Mouse (Mus musculus) embryo, embryonic 11 days (tissue): ENCODE data around the gene Dok4.
"Not testable (repeated sequence)": the region's sequence is repeated elsewhere in the genome, so short reads cannot be mapped to it uniquely, and the experiment has no call there.

Experiments
- DNase-seq: peaks from one replicate; pipeline ENCODE4 v3.0.0-alpha.2; 2015

Gene Dok4

DNA sequence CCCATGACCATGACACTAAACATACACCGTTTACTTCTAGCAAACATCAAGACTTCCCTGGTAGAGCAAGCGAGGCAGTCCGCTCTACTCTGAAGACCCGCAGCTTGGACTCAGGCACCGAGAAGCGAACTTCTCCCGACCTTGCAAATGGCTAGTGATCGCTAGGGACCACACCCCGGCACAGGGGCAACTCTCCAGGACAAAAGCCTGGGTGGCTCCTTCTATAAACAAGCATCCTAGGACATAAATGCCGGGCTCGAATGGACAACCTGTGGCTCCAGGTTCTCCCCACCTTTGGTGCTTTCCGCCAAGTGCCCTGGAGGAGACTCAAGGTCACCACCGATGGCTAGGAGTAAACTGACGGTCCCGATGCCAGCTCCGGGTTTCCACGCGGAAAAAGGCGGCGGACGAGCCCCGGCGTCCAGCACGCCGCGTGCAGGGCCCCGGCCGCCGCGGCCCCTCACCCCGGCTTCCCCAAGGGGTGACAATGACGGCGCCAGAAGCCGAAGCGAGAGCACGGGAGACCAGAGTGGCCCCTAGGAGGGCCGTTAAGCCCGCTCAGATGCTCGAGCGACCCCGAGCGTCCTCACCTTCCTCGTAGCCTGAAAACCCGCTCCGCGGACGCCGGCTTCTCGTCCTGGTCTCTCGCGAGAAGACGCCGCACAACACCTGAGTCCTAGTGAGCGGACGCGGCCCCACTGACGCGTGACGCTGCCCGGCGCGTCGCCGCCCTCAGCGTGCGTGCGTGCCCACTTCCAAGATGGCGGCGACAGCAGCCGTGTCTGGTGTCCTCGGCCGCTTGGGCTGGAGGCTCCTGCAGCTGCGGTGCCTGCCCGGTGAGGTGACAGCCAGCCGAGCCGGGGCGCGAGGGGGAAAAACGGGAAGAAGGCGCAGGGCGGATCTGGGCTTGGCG lies 38.2 kb downstream of the Dok4 start, which contains the start of the genes Coq9 and Ciapin1:
TSS of gene Coq9 (plus strand) at position 660 of the 913 bp plus-strand sequence.
TSS of gene Ciapin1 (minus strand) at position 697 of the 913 bp plus-strand sequence.
- DNase-seq: peak; percentile 99

DNA sequence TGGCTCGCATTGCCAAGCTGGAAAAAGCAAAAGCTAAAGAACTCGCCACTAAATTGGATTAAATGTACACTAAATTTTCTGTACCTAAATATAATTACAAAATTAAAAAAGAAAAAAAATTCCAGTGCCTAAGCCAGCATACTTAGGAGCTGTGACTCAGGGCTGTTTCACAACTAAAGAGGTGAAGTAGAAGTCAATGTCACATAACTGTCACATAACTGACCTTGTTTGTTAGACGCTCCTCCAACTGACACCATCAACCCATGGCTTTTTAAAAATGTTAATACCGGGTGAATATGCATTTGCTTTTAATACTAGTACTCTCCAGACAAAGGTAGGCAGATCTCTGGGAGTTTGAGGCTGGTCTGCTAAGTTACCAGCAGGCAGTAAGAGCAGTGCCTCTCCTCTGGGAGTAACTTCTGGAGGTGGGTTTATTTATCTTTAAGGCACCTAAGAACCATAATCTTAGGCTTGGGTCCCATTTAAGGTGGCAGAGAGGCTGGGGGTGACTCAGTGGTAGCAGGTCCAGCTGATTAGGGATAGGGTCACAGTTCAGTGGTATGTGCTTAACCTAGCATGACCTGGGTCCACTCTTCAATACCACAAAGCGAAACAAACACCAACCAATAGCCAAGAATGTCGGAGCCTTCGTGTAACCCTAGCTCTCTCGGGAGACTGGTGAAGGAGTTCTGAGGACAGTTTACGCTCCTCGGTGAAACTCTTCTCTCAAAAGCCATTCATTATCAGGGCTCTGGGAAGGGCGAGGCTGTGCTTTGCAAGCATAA lies 39.5 kb downstream of the Dok4 start:
- DNase-seq: no peak

DNA sequence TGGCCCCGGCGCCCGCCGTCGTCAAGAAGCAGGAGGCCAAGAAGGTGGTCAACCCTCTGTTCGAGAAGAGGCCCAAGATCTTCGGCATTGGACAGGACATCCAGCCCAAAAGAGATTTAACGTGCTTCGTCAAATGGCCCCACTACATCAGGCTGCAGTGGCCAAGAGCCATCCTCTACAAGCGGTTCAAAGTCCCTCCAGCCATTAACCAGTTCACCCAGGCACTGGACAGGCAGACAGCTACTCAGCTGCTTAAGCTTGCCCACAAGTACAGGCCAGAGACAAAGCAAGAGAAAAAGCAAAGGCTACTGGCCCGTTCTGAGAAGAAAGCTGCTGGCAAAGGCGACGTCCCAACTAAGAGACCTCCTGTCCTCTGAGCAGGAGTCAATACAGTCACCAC lies 40.4 kb downstream of the Dok4 start:
- not testable (repeated sequence) for DNase-seq

DNA sequence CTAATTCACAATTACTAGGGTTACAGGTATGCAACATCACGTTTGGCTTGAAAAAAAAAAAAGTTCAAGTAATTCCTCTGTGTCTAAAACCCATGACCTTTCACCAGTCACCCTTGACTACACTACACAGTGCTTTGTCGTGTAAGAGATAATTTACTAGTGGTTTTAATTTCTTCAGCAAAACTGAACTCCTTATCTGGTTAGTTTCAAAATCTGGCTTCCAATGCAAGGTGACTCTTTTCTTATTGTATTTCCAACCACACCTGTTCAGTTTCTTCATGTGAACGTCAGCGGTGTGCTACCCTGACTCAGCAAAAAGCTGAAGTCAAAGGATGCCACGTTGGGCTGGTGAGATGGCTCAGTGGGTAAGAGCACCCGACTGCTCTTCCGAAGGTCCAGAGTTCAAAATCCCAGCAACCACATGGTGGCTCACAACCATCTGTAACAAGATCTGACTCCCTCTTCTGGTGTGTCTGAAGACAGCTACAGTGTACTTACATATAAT lies 42.2 kb downstream of the Dok4 start:
- DNase-seq: not testable (repeated sequence)

DNA sequence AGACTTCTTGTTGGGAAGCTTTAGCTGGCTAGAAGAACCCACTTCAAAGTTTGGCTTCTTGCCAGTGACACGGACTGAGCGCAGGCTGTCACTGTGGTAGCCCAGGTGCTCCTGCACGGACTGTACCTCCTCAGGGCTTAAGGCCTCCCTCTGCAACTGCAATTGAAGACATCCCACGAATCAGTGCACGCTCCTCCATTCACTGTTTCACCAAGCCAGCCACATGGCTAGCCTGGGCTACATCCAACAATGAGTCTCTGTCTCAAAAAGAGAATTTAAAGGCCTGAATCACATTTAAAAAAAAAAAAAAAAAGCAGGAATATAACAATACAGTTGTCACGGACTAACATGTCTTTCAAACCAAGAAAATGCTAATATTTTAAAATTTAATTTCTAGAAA lies 47.8 kb downstream of the Dok4 start:
- DNase-seq: no peak

DNA sequence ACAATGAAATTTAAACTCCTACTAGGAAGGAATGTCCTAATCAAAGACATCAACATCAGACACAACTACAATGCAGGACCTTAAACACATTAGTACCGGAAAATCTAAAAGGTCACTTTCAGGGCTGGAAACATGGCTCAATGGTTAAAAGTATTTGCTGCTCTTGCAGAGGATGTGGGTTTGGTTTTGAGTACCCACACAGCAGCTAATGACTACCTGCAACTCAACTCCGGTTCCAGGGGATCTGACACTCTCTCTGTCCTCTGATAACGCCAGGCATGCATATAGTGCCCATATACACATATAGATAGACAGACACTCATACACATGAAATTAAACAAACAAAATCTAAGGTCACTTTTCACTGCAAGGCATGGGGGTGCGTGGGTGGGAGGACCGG lies 49.9 kb downstream of the Dok4 start:
- DNase-seq: no peak

DNA sequence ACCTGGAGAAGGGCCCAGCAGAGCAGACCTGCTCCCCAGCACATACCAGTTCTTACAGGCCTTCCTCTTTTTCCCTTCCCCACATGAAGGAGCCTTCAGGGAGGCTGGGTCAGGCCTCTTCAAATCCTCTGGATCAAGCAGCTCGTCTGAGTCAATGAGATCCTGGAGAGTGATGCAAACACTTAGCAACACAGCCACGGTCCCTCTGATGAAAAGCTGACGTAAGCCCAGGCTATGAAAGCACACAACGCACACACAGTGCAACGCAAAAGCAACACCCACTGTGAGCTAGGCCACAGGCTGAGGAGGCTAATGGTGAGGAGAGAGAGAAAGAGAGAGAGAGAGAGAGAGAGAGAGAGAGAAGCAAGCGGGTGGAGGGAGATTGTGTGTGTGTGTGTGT lies 51.0 kb downstream of the Dok4 start:
- DNase-seq: no peak

DNA sequence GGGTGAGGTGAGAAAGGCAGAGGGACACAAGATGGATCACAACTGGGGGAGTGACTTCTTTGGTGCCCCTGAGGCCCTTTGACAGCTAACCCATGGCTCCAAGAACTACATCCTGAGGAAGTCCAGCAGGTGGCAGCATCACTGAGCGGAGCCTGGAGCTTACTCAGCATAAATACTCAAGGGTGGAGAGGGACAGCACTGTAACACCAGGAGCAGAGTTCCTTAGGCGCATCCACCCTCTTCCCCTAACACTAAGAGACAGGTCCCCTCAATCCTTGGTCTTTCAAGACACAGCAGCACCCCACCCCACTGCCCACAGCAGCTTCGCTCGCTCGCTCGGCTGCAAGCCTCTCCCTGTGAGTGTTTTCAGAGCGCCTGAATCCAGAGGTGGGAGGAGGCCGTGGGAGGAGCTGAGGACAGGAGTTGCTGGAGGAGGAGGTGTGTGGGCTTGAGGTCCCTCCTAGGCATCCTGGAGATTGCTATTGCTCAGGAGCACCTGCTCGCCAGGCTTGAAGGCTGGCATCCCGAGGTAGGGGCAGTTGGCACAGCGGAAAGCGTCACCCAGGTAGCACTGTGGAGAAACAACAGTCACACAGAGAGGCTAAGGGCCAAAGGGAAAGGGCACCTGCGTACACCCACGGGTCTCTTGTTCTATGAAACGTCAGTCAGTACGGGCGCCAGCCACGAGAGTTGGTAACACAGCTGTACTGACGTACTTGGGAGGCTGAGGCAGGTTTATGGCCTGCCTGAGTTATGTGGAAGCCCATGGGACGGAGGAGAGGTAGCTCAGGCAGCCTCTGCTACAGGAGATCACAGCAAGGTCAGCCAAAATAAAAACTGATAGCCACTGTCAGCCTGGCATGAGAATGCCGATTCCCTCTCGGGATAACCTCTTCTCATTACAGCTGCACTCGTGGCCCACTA lies 53.2 kb downstream of the Dok4 start:
- peak; percentile 73 for DNase-seq

DNA sequence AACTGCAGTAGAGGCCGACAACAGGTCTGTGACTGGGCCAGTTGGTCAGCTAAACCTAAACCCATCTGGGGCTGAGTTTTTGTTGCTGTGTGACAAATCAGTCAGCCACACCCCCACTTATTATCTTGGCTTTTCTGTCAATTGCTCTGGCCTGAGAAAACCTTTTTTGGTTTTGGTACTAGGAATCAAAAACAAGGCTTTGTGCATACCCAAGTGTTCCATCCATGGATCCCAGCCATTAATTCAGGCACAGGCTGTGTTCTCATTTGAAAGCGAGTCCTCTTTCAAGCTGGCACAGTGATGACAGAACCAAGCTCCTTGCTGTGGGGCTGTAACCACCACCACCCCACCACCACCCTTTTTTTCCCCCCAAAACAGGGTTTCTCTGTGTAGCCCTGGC lies 54.7 kb downstream of the Dok4 start:
- DNase-seq: no peak

DNA sequence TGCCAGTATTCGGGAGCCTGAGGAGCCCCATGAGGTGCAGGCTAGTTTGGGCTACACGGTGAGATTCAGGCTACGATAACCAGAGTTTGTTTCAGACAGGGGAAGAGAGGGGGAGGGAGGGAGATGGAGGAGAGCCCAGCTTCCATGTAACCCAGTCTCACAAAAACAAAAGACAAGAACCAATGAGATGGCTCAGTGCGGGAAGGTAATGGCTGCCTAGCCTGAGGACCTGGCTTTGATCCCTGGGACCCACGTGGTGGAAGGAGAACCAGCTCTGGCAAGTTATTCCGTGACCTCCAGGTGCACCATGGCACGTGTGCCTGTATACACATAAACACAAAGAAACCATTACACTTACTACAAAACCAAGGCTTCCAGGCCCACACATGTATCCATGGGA lies 55.6 kb downstream of the Dok4 start:
- DNase-seq: no peak

DNA sequence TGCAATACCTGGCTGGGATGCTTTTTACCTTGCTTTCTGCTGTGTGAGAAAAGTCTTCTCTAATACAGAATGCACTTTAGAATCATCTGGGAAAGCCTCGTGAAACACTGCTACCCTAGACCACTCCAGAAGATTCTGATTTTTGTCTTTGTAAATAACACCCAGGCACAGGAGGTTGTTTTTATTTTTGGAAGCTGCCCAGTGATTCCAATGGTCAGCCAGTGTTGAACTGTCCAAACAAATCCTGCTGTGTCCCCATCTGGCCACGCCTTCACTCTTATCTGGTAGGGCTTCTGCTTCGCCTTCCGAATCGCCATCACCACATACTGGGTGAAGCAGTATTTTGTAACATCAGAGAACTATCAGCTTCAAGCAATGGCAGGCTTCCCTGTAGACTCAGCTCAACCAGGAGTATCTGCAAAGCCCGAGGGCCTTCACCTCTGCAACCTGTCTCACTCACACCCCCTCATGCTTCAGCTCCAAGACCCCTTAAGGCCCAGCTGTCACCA lies 56.4 kb downstream of the Dok4 start:
- DNase-seq: no peak

DNA sequence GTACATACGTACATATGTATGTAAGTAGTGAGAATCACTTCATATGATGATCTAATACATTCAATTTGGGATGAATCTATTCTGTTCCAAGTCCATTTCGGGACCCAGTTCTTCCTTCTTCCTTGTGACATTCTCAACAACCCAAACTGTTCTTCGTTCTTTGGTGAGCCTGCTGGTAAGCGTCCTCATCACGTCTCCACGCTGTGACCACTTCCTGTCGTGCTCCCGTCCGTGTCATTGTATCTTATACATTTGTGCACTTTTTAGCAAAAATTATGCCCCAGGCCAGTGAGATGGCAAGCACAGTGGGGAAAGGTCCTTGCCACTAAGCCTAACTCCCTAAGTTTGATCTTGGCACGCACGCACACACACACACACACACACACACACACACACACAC lies 58.2 kb downstream of the Dok4 start:
- DNase-seq: no peak

DNA sequence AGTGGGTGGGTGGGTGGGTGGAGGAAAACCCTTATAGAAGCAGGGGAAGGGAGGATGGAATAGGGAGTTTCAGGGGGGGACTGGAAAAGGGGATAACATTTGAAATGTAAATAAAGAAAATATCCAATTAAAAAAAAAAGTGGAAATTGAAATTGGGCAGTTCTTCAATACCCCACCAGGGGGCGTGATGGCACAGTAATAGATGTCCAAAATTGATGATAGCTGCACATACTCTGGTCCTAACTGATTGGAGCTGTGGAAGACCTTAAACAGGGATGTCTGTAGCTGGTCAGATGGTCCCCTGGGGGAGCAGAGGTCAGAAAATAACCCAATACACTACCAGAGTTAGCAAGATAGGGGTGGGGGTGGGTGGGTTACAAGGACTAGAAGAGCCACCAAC lies 61.6 kb downstream of the Dok4 start:
- DNase-seq: peak; percentile 48
